Mouse (Mus musculus) embryonic facial prominence, embryonic 14.5 days (tissue): ENCODE results near the gene Tmem86b. TPM values are rescaled to one million over a fixed set of nuclear protein-coding genes. Genes with fewer than 3 reads are reported as not detected.
A peak's percentile ranks its signal among the peaks of the same experiment; 100 is the strongest.

Source experiments
- ATAC-seq: fragments of 200-750 bp; cut with Nextera tagmentation; 2 replicates; pipeline ENCODE4 v1.8.0; 2017; ENCODE audit warnings: low read depth, moderate number of reproducible peaks, moderate TSS enrichment
- DNase-seq: peaks from one replicate; pipeline ENCODE4 v3.0.0-alpha.2; 2015; ENCODE audit warnings: low spot score
- H3K27ac ChIP-seq: fragments of 300-500 bp; sonication (generic); replicated peaks from 2 replicates; pipeline ENCODE4 v1.5.1; 2014; ENCODE audit warnings: low read depth, mild to moderate bottlenecking, low read length, moderate library complexity
- H3K27me3 ChIP-seq: fragments of 300-500 bp; sonication (generic); replicated peaks from 2 replicates; pipeline ENCODE4 v1.6.1; 2014; ENCODE audit warnings: low read length; ENCODE audit not compliant: control insufficient read depth, insufficient read depth
- H3K36me3 ChIP-seq: fragments of 300-500 bp; sonication (generic); 2 replicates; pipeline ENCODE4 v1.6.1; 2014; ENCODE audit warnings: low read length, mixed read lengths; ENCODE audit not compliant: control insufficient read depth, insufficient read depth
- H3K4me1 ChIP-seq: fragments of 300-500 bp; sonication (generic); 2 replicates; pipeline ENCODE4 v1.6.1; 2014; ENCODE audit warnings: antibody characterized with exemption, low read length; ENCODE audit not compliant: control insufficient read depth, insufficient read depth
- H3K4me2 ChIP-seq: fragments of 300-500 bp; sonication (generic); 2 replicates; pipeline ENCODE4 v1.6.1; 2014; ENCODE audit warnings: low read depth, mild to moderate bottlenecking, low read length, moderate library complexity, mixed read lengths
- H3K4me3 ChIP-seq: fragments of 300-500 bp; sonication (generic); 2 replicates; pipeline ENCODE4 v1.5.1; 2014; ENCODE audit warnings: low read depth, mild to moderate bottlenecking, low read length
- H3K9ac ChIP-seq: fragments of 300-500 bp; sonication (generic); 2 replicates; pipeline ENCODE4 v1.6.1; 2014; ENCODE audit warnings: low read depth, mild to moderate bottlenecking, low read length, moderate library complexity, mixed read lengths
- H3K9me3 ChIP-seq: fragments of 300-500 bp; sonication (generic); 2 replicates; pipeline ENCODE4 v1.6.1; 2016; ENCODE audit warnings: low read length; ENCODE audit not compliant: control insufficient read depth
- WGBS: fragments of 180-500 bp; shearing (Covaris S2); extraction: QIAGEN DNeasy Blood & Tissue Kit; methylation state at CpG from one replicate; pipeline ENCODE4 v1.1.7; 2014; 5-methylcytosine and 5-hydroxymethylcytosine counted together
- polyA plus RNA-seq: library from polyadenylated mRNA; unstranded; fragments of >200 nt; fragmentation: Nextera tagmentation; extraction: Ambion mirVana; gene quantifications from 2 replicates; pipeline ENCODE4 v1.2.1, GENCODE M21; 2014

Gene Tmem86b
- polyA plus RNA-seq, 1 experiment from 2014 or later: 1.0 TPM

DNA sequence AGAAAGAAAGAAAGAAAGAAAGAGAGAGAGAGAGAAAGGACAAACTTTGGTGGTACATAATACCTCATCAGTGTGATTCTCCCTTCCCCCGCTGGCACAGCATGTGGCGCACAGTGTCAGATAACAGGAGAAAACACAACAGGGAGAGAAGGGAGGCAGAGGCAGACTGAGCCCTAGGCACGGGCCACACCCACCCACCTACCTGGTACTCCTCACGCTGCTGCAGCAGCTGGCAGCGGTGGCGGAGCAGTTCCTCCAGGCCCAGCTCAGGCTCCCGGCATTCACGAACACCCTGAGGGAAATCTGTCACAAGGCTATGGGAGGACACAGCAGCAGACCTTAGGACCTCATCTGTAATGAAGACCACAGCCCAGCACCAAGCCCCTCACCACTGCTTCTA is 32.0 kb upstream of the Tmem86b start:
- Histone ChIP-seq H3K9me3 (no peaks in the 10 kb centered on the region), H3K9ac (no peak overlapping the region), H3K4me1 (no peaks in the 10 kb centered on the region; the same call in 1 of the 2 replicates), H3K4me3 (no peak overlapping the region), H3K27me3 (no peaks in the 10 kb centered on the region), H3K4me2 (no peak overlapping the region), H3K27ac (no peak overlapping the region), H3K36me3 (peaks cover 43% of the 10 kb centered on the region)
- no peak for DNase-seq
- no peak for ATAC-seq
- 64% methylated on average over 8 of the region's 8 CpGs for WGBS

- H3K36me3 ChIP-seq: peaks cover 23% of the 10 kb centered on the region
- H3K27me3 ChIP-seq: no peaks in the 10 kb centered on the region
- DNase-seq (peak; percentile 16), ATAC-seq (no peak)
- H3K9ac ChIP-seq: peak overlapping the region; percentile 92
- peak overlapping the region; percentile 81 for H3K4me3 ChIP-seq
- peaks cover 21% of the 10 kb centered on the region for H3K4me1 ChIP-seq
- no peaks in the 10 kb centered on the region for H3K9me3 ChIP-seq
- WGBS: 46% methylated on average over 3 of the region's 3 CpGs
- peak overlapping the region; percentile 98 for H3K27ac ChIP-seq
- H3K4me2 ChIP-seq: peak overlapping the region; percentile 81
Measured at GRCm38 (mm10) chr7:4659911-4660443, 28.8 kb upstream of the Tmem86b start.

GRCm38 (mm10) chr7:4658912-4659551 is 27.8 kb upstream of the Tmem86b start, which contains the start of gene Ppp6r1:
Ppp6r1 (minus strand) TSS chr7:4659019.
- Histone ChIP-seq H3K27me3 (no peaks in the 10 kb centered on the region), H3K27ac (peak within 1 kb of the TSS; percentile 98), H3K4me2 (peak within 1 kb of the TSS; percentile 81), H3K9ac (peak within 1 kb of the TSS; percentile 92), H3K4me3 (peak within 1 kb of the TSS; percentile 81), H3K36me3 (peaks cover 15% of the 10 kb centered on the region; the same call in 1 of the 2 replicates), H3K4me1 (peaks cover 21% of the 10 kb centered on the region), H3K9me3 (no peaks in the 10 kb centered on the region)
- peak; percentile 98 for ATAC-seq
- peak; percentile 99 for DNase-seq
- 0% methylated on average over 42 of the region's 54 CpGs for WGBS

- DNase-seq (peak; percentile 54), ATAC-seq (peak; percentile 71)
- Histone ChIP-seq H3K4me1 (peaks cover 21% of the 10 kb centered on the region), H3K27ac (peak overlapping the region; percentile 98), H3K9ac (peak overlapping the region; percentile 92), H3K27me3 (no peaks in the 10 kb centered on the region), H3K4me3 (peak overlapping the region; percentile 81), H3K4me2 (peak overlapping the region; percentile 81), H3K36me3 (peaks cover 8% of the 10 kb centered on the region; the same call in 1 of the 2 replicates), H3K9me3 (no peaks in the 10 kb centered on the region)
- WGBS: under 1% methylated on average over 14 of the region's 78 CpGs
Measured at GRCm38 (mm10) chr7:4658128-4658907, 27.1 kb upstream of the Tmem86b start.

DNA sequence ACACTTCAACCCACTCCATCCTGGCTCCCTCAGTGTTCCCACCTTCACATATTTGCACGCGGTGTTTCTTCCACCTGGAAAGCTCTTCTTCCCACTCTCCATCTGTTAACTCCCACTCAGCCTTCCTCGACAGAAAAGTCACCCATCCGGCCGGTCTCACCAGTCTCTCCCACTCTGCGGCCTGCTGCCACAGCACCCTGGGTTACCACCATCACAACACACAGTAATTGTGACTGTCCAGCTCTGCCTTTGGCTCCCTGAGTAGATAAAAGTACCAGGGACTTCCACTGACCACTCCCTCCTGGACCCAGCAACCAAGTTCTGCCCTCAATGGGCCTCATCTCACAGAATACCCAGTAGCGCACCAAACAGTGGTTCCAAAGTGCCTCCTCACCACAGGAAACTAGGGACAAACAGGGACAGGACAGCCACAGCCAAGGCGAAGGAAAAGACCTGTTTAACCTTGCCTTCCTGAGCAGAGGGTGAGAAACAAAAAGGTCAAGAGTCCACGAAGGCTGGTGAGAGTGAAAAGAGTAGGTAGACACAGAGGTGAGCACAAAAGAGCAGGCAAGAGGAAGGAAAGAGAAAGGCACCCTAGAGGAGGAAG is 26.4 kb upstream of the Tmem86b start:
- H3K36me3 ChIP-seq: peaks cover 5% of the 10 kb centered on the region; the same call in 1 of the 2 replicates
- H3K9me3 ChIP-seq: no peaks in the 10 kb centered on the region
- H3K27me3 ChIP-seq: no peaks in the 10 kb centered on the region
- peaks cover 21% of the 10 kb centered on the region for H3K4me1 ChIP-seq
- ATAC-seq (no peak), DNase-seq (no peak)
- peak overlapping the region; percentile 98; the same call in 1 of the 2 replicates for H3K27ac ChIP-seq
- H3K9ac ChIP-seq: peak overlapping the region; percentile 92
- H3K4me3 ChIP-seq: peak overlapping the region; percentile 81
- H3K4me2 ChIP-seq: peak overlapping the region; percentile 81
- 49% methylated on average over 9 of the region's 9 CpGs for WGBS

DNA sequence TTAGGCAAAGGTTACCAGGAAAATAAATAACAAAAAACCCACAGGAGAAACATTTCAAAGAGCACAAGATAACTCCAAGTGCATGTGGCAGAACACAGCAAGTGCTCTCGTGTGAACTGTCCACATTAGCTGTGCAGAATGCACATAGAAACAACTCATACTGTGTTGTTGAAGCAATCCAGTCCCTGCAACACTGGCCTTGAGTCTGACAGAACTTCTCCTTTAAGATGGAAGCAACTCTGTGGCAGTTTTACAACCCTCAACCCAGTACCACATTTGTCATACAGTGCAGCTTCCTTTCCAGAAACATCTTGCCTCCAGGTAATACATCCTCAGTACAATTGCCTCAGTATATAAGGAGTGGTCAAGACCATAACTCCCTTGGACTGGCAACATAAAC is 25.6 kb upstream of the Tmem86b start:
- Histone ChIP-seq H3K9ac (peak overlapping the region; percentile 42; the same call in 1 of the 2 replicates), H3K27me3 (no peaks in the 10 kb centered on the region), H3K4me1 (peaks cover 21% of the 10 kb centered on the region), H3K4me2 (peak overlapping the region; percentile 81), H3K36me3 (no peaks in the 10 kb centered on the region), H3K9me3 (no peaks in the 10 kb centered on the region), H3K4me3 (no peak overlapping the region), H3K27ac (no peak overlapping the region)
- ATAC-seq (no peak), DNase-seq (no peak)
- WGBS: 60% methylated on average over 1 of the region's 1 CpGs

- Histone ChIP-seq H3K4me2 (peak overlapping the region; percentile 81; the same call in 1 of the 2 replicates), H3K4me3 (no peak overlapping the region), H3K36me3 (peaks cover 3% of the 10 kb centered on the region; the same call in 1 of the 2 replicates), H3K9me3 (no peaks in the 10 kb centered on the region), H3K27me3 (no peaks in the 10 kb centered on the region), H3K27ac (no peak overlapping the region), H3K9ac (no peak overlapping the region), H3K4me1 (peaks cover 21% of the 10 kb centered on the region)
- DNase-seq (no peak), ATAC-seq (no peak)
- WGBS: 93% methylated on average over 1 of the region's 1 CpGs
Measured at GRCm38 (mm10) chr7:4655916-4656315, 24.7 kb upstream of the Tmem86b start.

DNA sequence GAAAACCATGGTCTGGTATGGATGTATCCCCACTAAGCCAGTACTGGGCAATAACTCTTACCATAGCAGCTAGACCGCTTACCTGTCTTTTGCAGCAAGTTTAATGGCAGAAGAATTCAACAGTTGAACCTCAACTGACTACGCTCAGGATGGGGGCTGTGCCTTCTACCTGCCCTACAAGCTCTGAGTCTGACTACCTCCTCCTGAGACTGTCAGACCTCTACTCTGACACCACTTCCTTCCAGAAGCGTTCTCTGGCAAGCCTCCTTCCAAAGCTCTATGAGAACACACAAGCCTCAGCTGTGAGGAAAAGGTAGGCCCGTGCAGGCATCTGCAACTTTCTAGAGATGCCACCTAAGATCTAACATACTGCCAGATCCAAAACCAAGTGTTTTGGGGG is 24.2 kb upstream of the Tmem86b start:
- H3K27ac ChIP-seq: no peak overlapping the region
- no peak overlapping the region for H3K4me2 ChIP-seq
- no peak for ATAC-seq
- H3K4me1 ChIP-seq: peaks cover 21% of the 10 kb centered on the region
- no peak overlapping the region for H3K4me3 ChIP-seq
- WGBS: 88% methylated on average over 4 of the region's 4 CpGs
- H3K9me3 ChIP-seq: no peaks in the 10 kb centered on the region
- H3K27me3 ChIP-seq: no peaks in the 10 kb centered on the region
- no peak for DNase-seq
- H3K9ac ChIP-seq: no peak overlapping the region
- H3K36me3 ChIP-seq: peaks cover 3% of the 10 kb centered on the region; the same call in 1 of the 2 replicates
